Mouse (Mus musculus): Measurements from ENCODE around the gene Fyn. TPM values are rescaled to one million over a fixed set of nuclear protein-coding genes. Genes with fewer than 3 reads are reported as not detected.

Gene Fyn
- polyA plus RNA-seq, 1 experiment from 2014 or later = 6.5 TPM

DNA sequence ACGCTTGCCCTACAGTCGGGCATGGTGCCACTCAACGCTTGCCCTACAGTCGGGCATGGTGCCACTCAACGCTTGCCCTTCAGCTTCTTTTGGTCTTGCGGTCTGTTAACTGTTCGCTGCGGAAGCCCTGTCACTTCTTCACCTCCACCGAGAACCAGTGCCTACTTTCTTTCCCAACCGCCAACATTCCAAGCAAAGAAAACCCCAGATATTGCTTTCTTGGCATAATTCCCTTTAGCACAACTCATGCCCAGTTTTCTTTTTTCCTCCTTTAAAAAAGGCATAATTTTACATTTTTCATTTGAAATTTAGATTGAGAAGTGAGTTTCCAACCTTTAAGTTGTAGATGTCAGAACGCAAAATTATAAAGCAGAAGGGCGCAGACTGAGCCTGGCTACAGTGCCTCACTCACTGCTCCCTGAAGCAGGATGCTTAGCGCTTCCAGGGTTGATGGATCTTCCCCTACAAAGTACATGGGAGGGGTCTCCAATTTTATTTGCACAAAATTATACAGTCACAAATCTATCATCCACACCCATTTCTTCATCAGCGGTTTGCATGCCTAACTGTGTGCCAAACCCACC lies 18.8 kb upstream of the Fyn start:
- no peak overlapping the region for H3K4me3 ChIP-seq (ENCODE audit: low read depth, low read length)
- H3K27me3 ChIP-seq (ENCODE audit: insufficient read depth, low read length) = no peaks in the 10 kb centered on the region
- H3K36me3 ChIP-seq (replicated peaks; ENCODE audit: insufficient read depth, low read length) = no peaks in the 10 kb centered on the region
- H3K9ac ChIP-seq (replicated peaks) = no peak overlapping the region
- H3K4me2 ChIP-seq (ENCODE audit: low read depth, low read length) = no peak overlapping the region
- WGBS (ENCODE audit: insufficient replicate concordance) = 91% methylated on average over 14 of the region's 14 CpGs
- DNase-seq (no peak), ATAC-seq (no peak)
- TF ChIP-seq EP300 (IDR thresholded peaks at IDR 0.05; ENCODE audit: low read depth) (no peak), CTCF (IDR thresholded peaks at IDR 0.05; ENCODE audit: low read depth) (no peak)
- no peaks in the 10 kb centered on the region for H3K4me1 ChIP-seq (ENCODE audit: insufficient read depth)
- no peaks in the 10 kb centered on the region for H3K9me3 ChIP-seq (ENCODE audit: low read length)
- H3K27ac ChIP-seq (ENCODE audit: low read depth) = no peak overlapping the region

- no peak for DNase-seq
- Histone ChIP-seq H3K9ac (replicated peaks) (no peak overlapping the region), H3K4me1 (ENCODE audit: insufficient read depth) (0 out of 2 replicates have a peak, but pooled peaks cover under 1% of the 10 kb centered on the region), H3K27me3 (ENCODE audit: insufficient read depth, low read length) (no peaks in the 10 kb centered on the region), H3K27ac (ENCODE audit: low read depth) (no peak overlapping the region), H3K9me3 (ENCODE audit: low read length) (no peaks in the 10 kb centered on the region), H3K36me3 (replicated peaks; ENCODE audit: insufficient read depth, low read length) (no peaks in the 10 kb centered on the region), H3K4me3 (ENCODE audit: low read depth, low read length) (no peak overlapping the region), H3K4me2 (ENCODE audit: low read depth, low read length) (no peak overlapping the region)
- ATAC-seq = no peak
- 79% methylated on average over 4 of the region's 4 CpGs for WGBS (ENCODE audit: insufficient replicate concordance)
- TF ChIP-seq EP300 (IDR thresholded peaks at IDR 0.05; ENCODE audit: low read depth) = no peak
- no peak for TF ChIP-seq CTCF (IDR thresholded peaks at IDR 0.05; ENCODE audit: low read depth)
Observed at GRCm38 (mm10) chr10:39364196-39364595, 4.5 kb upstream of the Fyn start.

DNA sequence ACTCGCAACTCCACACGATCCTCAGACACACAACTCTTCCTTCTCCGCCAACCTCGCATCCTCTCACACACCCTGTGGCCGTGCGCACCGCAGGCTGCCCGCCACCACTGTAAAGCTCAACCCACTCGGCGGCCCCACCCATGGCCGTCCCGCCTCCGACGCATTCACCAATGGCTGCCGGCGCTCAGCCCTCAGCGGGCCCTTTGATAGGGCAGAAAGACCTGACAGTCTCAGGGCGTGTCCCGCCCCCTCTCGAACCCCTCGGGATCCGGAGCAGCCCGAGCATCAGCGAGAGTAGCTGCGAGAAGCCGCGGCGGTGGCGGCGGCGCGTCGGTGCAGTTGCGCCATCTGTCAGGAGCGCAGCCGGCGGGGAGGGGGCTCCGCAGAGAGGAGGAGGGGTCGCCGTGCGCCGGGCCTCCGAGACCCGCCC lies 862 bp downstream of the Fyn start:
- Histone ChIP-seq H3K9me3 (ENCODE audit: low read length) (no peaks in the 10 kb centered on the region), H3K9ac (replicated peaks) (peak overlapping the region; percentile 78), H3K4me3 (ENCODE audit: low read depth, low read length) (peak overlapping the region; percentile 63), H3K4me2 (ENCODE audit: low read depth, low read length) (peak overlapping the region; percentile 99), H3K4me1 (ENCODE audit: insufficient read depth) (peaks cover 15% of the 10 kb centered on the region; the same call in 1 of the 2 replicates), H3K27me3 (ENCODE audit: insufficient read depth, low read length) (no peaks in the 10 kb centered on the region), H3K36me3 (replicated peaks; ENCODE audit: insufficient read depth, low read length) (no peaks in the 10 kb centered on the region), H3K27ac (ENCODE audit: low read depth) (peak overlapping the region; percentile 56)
- DNase-seq (peak; percentile 94), ATAC-seq (peak; percentile 98)
- WGBS (ENCODE audit: insufficient replicate concordance) = under 1% methylated on average over 37 of the region's 44 CpGs
- TF ChIP-seq EP300 (IDR thresholded peaks at IDR 0.05; ENCODE audit: low read depth) = no peak
- TF ChIP-seq CTCF (IDR thresholded peaks at IDR 0.05; ENCODE audit: low read depth) = peak; percentile 11; the same call in 1 of the 2 replicates

GRCm38 (mm10) chr10:39369977-39370785 lies 1.5 kb downstream of the Fyn start:
- Histone ChIP-seq H3K4me3 (ENCODE audit: low read depth, low read length) (peak overlapping the region; percentile 63), H3K4me2 (ENCODE audit: low read depth, low read length) (peak overlapping the region; percentile 99), H3K27ac (ENCODE audit: low read depth) (peak overlapping the region; percentile 49), H3K9me3 (ENCODE audit: low read length) (no peaks in the 10 kb centered on the region), H3K27me3 (ENCODE audit: insufficient read depth, low read length) (no peaks in the 10 kb centered on the region), H3K9ac (replicated peaks) (peak overlapping the region; percentile 78), H3K36me3 (replicated peaks; ENCODE audit: insufficient read depth, low read length) (no peaks in the 10 kb centered on the region), H3K4me1 (ENCODE audit: insufficient read depth) (peaks cover 15% of the 10 kb centered on the region; the same call in 1 of the 2 replicates)
- WGBS (ENCODE audit: insufficient replicate concordance) = 2% methylated on average over 54 of the region's 68 CpGs
- DNase-seq (peak; percentile 50), ATAC-seq (peak; percentile 70)
- TF ChIP-seq EP300 (IDR thresholded peaks at IDR 0.05; ENCODE audit: low read depth) (no peak), CTCF (IDR thresholded peaks at IDR 0.05; ENCODE audit: low read depth) (no peak)

GRCm38 (mm10) chr10:39370786-39371221 lies 2.1 kb downstream of the Fyn start:
- WGBS (ENCODE audit: insufficient replicate concordance) = 9% methylated on average over 8 of the region's 8 CpGs
- H3K9me3 ChIP-seq (ENCODE audit: low read length) = no peaks in the 10 kb centered on the region
- H3K9ac ChIP-seq (replicated peaks) = peak overlapping the region; percentile 78; the same call in 1 of the 2 replicates
- no peaks in the 10 kb centered on the region for H3K36me3 ChIP-seq (replicated peaks; ENCODE audit: insufficient read depth, low read length)
- peak; percentile 24; the same call in 1 of the 2 replicates for ATAC-seq
- no peaks in the 10 kb centered on the region for H3K27me3 ChIP-seq (ENCODE audit: insufficient read depth, low read length)
- H3K27ac ChIP-seq (ENCODE audit: low read depth) = peak overlapping the region; percentile 49; the same call in 1 of the 2 replicates
- DNase-seq = peak; percentile 19
- H3K4me1 ChIP-seq (ENCODE audit: insufficient read depth) = peaks cover 15% of the 10 kb centered on the region; the same call in 1 of the 2 replicates
- peak overlapping the region; percentile 99 for H3K4me2 ChIP-seq (ENCODE audit: low read depth, low read length)
- peak overlapping the region; percentile 63 for H3K4me3 ChIP-seq (ENCODE audit: low read depth, low read length)
- TF ChIP-seq CTCF (IDR thresholded peaks at IDR 0.05; ENCODE audit: low read depth) = no peak
- no peak for TF ChIP-seq EP300 (IDR thresholded peaks at IDR 0.05; ENCODE audit: low read depth)

GRCm38 (mm10) chr10:39371467-39371866 lies 2.8 kb downstream of the Fyn start:
- Histone ChIP-seq H3K27me3 (ENCODE audit: insufficient read depth, low read length) (no peaks in the 10 kb centered on the region), H3K4me3 (ENCODE audit: low read depth, low read length) (peak overlapping the region; percentile 63), H3K4me2 (ENCODE audit: low read depth, low read length) (peak overlapping the region; percentile 99), H3K9ac (replicated peaks) (no peak overlapping the region), H3K36me3 (replicated peaks; ENCODE audit: insufficient read depth, low read length) (no peaks in the 10 kb centered on the region), H3K4me1 (ENCODE audit: insufficient read depth) (peaks cover 15% of the 10 kb centered on the region; the same call in 1 of the 2 replicates), H3K9me3 (ENCODE audit: low read length) (no peaks in the 10 kb centered on the region), H3K27ac (ENCODE audit: low read depth) (no peak overlapping the region)
- TF ChIP-seq EP300 (IDR thresholded peaks at IDR 0.05; ENCODE audit: low read depth) (no peak), CTCF (IDR thresholded peaks at IDR 0.05; ENCODE audit: low read depth) (no peak)
- no peak for ATAC-seq
- DNase-seq = no peak
- WGBS (ENCODE audit: insufficient replicate concordance) = 28% methylated on average over 2 of the region's 2 CpGs

Data from liver, postnatal 0 days (tissue).